Mouse (Mus musculus) cerebellum, adult (tissue): ENCODE data around the gene Hfm1.
A peak's percentile ranks its signal among the peaks of the same experiment; 100 is the strongest.

Experiments used
- ATAC-seq: cut with Nextera tagmentation; 2 replicates; pipeline ENCODE4 v1.9.2; 2017; ENCODE audit warnings: mild to moderate bottlenecking, moderate library complexity, mixed read lengths; ENCODE audit not compliant: insufficient number of reproducible peaks, low FRiP score, low TSS enrichment

Gene Hfm1

DNA sequence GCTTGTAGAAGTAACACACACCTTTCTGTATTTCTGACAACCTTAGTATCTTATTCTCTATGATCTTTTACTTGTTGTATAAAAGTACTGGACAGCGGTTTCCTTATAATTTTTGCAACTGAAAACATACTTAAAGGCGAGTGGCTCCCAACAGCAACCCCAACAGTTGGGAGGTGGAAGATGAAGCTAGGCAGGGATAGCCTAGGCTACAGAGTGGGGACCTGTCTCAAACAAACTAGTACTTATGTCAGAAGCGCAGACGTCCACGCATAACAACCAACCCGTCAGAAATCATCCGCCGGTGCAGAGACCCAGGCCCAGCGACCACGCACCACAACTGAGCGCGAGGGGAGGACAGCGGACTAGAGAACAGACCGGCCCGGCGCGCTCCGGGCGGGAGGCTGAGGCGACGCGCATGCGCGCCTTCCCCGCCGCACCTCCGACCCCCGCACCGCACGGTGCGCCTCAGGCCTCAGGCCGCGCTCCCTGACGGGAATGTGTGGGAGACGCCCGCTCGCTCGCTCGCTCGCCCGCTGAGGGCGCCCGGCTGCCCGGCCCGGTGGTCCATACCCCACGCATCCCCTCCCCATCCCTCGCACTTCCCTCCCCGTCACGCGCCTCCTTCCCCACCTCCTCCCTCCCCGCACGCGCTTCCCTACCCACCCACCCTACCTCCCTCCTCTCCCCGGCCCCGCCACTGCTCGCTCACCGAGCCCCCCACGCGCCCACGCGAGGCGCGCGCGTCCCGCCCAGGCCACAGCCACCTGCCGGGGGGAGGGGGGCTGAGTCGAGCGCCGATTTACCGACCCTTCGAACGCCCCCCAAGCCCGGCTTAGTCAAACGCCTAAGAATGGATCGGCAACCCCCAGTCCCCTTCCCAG is at the start of gene Hfm1:
Hfm1 (minus strand) TSS at position 834 of the 881 bp plus-strand sequence.
- peak; percentile 94 for ATAC-seq

DNA sequence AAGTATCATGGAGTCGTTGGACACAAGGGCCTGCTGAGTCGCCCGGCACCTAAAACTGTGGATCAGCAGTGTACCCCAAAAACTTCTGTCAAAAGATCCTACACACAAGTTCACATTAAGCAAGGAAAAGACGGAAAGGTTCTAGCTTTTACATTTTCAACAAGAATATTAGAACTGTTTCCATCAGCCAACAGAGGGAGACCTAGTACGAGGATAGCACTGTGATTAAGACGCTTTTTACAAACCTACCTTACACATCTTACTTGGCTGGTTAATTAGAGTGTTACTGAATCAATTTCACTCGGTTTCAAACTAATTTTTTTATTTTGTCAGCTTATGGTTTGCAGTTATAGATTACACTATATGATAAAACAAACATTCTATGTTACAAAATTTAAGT is 47.8 kb upstream of the Hfm1 start:
- no peak for ATAC-seq

DNA sequence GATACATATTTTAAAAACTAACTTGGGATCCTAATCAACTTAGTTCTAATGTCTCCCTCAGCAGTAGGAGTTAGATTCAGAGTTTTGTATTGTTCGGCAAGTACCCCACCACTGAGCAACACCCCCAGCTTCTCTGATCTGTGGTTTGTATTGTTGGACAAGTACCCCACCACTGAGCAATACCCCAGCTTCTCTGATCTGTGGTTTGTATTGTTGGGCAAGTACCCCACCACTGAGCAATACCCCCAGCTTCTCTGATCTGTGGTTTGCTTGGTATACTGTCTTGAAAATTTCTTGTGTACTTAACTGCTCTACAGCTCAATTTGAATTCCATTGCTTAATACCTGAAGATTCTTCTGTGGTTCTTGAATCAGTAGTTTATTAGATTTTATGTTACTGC is 41.5 kb upstream of the Hfm1 start:
- no peak for ATAC-seq

DNA sequence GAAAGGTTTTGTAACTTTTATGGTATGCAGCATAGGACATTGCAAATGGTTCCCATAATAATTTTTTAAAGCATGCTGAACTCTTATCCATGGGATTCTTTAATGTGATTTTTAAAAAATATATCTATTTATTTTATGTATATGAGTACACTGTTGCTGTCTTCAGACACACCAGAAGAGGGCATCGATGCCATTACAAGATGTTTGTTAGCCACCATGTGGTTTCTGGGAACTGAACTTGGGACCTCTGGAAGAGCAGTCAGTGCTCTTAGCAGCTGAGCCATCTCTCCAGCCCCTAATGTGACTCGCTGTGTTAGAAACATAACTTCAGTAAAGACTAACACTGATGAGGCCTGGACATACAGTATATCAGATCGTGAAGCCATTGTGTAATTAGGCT is 40.3 kb upstream of the Hfm1 start:
- no peak for ATAC-seq

DNA sequence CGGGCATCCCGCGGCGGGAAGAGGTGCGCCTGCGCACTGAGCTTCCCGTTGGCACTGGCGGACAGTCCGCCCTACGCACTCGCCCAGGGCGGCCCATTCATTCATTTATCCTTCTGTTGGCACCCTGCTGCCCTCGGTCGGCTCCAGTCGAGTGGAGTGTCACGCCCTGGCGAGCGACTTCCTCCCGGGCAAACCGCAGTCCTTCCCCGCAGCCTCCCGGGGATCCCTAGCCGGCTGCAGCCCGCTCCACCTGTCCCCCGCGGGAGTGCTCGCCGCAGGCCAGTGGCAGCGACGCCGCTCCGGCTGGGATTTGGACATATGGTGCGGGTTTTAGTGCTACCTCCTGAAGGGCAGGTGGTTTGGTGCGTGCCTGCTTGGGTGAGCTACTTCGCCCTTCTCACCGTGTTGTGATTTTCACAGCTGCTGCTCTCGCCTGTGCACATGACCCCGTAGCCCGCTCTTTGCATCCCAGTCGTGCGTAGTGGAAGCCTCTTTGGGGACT is 38.4 kb upstream of the Hfm1 start:
- peak; percentile 86 for ATAC-seq

DNA sequence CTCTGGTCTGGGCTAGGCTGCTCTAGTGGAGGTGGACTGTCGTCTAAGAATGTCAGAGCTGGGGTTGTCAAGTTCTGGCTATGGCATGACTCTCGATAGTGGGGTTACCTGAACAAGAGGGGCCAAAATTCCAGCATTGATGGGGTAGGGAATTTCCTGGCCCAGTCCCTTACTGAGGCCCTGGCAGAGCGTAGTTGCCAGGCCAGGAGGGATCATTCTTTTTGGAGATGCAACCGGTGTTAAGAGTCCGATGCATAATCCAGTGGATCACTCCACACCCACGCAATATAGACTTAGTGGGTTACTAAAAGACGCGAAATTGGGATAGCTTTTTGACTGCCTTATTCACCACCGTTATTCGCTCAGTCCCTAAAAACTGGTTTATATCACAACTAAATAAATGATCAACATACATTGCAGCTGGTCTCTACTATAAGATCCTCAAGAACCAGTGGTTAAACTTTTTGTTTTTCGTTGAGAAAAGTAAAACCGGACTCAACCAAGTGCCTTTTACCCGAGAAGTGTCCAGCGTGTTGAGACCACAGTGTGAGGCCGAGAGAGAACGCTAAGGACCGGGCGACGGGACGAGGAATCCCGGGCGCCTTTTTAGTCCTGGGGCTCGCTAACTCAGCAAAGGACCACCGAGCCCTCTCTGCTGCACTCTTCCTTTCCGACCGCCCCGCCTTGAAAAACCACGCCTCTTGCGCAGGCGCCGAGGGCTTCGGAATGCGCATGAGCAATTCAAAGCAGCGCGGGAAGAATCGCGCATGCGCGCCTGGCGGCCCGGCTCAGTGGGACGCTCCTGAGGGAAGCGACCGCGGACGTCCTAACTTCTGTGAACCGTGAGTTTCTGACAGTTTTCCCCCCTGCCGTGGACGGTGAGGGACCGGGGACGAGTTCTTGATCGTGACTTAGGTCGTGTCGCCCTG is 37.7 kb upstream of the Hfm1 start, which contains the start of gene Cdc7:
Cdc7 (plus strand) TSS at position 739 of the 929 bp plus-strand sequence.
- peak; percentile 81 for ATAC-seq

DNA sequence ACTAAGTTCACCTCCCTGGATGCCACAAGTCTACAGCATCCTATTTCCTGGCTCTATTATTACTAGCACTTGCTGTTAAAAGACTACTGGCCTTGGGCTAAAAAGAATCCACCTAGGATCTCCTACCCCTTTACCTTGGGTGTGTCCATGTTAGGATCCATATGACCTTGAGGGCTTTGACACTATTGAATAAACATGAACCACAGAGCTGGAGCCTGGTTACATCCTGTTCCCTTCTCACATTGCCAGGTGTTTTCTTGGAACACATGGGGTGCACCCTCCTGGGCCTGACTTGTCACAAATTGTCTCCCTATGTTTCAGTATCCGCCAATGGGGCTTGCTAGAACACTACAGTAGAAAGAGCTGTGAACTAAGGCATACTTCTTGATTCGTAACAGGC is 34.3 kb upstream of the Hfm1 start:
- ATAC-seq, result no peak

DNA sequence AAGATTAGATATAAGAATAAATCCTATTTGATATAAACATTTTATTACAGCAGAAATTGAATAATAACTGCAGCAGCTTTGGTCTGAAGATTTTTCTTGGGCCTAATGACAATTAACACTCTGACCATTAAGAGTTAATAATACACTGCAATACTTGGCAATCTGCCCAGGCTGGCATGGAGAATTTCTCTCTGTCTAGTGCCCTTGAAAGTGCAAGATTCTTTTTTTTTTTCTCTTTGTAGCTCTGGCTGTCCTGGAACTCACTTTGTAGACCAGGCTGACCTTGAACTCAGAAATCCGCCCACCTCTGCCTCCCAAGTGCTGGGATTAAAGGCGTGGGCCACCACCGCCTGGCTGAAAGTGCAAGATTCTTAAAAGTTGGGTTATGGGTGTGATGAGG is 32.9 kb upstream of the Hfm1 start:
- no peak for ATAC-seq

DNA sequence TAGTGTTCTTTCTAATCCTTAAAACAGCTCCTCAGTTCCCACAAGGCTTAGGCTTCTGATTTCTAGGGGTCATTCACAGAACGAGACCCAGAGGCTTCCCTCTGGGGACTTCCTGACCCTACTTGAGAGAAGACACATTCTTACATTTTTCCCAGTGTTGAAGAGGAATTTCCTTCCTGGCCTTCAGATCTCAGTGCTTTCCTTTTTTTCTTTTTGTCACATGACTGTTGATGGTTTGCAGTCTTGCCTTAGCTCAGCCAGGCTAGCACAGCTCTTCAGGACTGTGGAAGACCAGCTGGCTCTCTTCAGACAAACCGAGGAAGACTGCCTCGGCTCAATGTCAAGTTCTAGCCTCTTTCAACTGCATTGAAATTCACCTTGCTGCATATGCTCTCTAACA is 30.3 kb upstream of the Hfm1 start:
- no peak for ATAC-seq

DNA sequence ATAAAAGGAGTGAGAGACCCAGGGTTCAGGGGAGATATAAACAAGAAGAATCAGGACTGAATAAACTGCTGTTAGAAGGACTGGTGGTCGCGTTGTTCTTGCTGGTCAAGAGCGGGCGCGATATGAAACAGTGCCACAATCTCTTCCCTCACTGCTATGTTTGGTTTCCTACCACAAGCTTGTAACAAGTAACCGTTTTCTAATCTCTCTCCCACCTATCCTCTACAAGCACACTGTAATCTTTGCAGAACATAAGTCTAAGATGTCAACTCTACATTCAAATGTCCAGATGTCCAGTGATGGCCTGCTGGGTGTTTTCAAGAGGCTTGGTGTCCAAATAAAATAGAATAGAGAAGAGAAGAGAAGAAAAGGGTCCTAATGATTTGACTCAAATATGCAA is 22.6 kb upstream of the Hfm1 start:
- no peak for ATAC-seq

DNA sequence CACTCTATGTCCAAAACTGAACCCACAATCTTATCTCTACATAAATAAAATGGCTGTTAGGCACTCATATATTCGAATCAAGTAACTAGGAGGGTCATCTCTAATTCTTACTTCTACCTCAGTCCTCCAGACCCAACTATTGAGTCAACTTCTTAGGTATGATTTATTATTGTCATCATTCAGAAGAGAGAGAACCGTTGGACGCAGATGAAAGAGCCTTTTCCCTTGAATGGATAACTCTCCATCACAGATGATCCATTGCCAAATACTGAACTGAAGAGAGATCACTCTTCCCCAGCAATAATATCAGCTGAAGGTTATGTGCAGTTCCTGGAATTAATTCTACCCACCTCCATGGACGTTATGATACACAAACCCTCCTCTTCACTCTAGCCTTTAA is 20.2 kb upstream of the Hfm1 start:
- no peak for ATAC-seq

DNA sequence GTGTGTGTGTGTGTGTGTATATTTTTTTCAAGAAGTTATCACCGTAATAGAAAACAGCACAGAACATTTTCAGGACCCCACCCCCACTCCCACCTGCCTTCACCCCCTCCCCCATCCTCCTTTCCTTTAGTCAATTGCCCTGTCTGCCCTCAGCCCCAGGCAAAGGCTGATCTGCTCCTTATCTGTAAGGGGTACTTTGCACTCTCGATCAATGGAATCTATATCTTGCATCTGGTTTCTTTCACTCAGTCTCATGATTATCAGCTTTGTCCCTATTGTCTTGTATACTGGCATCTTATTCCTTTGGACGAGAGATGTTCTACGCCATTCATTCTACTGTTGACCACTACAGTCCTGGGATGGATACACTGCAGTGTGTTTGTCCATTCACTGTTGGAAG is 1.9 kb upstream of the Hfm1 start:
- ATAC-seq, result no peak

DNA sequence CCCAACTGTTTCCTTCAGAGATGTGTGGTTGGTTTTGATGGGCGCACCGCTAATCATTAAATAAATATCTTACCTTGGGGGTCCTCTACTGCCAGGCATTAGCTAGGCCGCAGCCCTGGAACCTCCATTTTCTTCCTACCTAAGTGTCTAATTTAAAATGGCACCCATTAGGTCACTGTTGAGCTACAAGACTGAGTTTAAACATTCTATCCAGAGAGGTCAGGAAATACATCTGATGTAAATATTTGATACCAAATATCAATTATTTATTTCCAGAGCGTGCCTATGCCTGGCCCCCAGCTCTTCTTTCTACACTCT is 207 bp upstream of the Hfm1 start:
- ATAC-seq, result no peak

DNA sequence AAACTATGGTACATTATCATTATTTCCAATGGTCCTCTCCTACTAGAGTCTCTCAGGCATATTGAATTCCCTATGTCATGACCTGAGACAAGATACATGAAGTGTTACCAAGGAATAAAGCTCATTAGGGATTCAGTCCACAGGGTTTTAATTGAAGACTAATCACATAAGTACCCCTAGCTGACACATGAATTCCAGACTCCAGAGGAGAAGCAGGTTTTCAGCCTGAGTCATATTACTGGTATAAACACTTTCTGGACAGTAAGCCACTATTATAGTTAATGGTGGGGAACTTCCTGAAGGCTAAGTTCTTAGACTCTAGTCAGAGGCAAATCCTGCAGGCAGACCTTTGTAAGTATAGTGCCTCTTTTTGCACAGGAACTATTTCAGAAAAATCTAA is 6.8 kb downstream of the Hfm1 start:
- no peak for ATAC-seq

DNA sequence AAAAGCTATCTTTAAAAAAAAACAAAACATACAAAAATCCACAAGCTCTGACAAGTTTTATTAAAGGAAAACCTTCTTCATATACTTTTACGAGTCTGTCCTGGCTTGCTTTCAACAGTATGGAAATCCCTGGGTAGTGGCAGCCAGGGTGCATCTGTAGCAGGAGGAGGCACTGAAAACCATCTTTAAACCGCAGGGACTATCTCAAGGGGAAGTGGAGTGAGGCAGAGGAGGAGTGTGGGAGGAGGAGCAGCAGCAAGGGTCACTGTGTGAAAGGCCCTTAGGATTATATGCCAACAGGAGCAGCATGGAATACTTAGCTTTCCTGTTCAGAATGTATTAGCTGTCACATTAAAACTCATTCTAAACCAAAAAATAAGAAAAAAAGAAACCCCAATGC is 29.2 kb downstream of the Hfm1 start:
- ATAC-seq, result no peak

DNA sequence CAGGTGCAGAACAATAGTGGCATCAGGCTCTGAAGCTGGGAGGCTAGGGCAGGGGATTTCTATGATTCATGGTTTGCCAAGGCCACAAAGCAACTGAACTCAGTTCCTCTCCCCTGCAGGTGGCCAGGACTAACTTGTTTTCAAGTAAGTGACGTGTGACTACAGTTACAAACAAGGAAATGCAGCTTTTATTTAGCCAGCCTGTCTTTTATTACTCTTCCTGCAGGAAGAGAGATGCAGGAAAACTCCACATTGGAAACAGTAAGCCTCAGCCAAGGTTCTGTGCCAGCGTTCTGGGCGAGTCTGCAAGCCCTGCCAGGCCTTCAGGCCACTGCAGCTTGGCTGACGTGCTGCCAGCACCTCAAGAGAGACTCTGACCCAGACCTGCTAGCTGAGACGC is 34.3 kb downstream of the Hfm1 start:
- peak; percentile 87 for ATAC-seq

DNA sequence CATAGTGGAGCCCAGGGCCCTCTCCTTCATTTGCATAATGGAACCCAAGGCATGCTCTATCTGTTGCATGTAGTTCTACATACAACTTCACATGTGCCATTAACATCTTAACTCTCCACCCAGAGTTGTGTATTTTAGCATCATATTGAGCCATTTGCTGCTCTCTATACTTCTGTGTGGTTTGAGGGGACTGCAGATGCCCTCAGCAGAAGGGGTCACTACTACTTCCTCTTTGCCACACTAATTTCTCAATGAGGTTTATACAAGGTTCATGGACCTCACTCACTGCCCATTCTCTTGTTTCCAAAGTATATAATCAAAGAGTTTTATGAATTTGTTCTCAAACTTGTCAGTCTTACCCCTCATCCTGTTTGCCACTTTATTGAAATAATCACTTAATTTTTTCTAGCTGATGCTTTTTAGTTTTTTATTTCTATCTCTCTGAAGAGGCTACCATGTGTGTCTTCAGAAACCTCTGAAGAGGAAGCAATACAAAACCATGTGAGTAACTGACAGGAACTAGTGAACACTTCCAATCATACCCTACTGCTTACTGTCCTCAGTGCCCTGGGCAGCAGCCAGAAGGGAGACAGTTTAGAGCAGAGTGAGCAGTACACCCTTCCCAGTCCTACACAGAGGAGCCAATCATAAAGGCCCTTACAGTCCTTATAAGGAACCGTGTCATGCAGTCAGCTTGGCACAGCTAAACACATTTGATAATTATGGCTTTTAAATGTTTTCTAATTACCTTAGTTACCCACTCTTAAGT is 38.6 kb downstream of the Hfm1 start:
- no peak for ATAC-seq

DNA sequence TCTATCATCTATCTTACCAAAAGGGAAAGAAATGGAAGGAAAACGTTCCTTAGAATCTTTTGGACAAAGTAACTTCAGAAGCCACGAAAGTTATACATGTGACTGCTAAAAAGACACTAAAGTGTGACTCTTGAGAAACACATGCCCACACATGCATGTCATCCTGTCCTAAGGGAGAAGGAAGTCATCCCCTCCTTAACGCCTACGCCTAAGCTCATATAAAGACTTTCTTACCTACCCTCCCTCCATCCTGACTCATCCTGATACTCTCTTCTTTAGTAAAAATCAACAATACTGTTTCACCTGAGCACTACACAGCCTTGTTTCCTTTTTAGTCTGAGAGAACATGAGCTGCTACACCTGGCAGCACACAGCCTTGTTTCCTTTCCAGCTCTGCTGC is 40.6 kb downstream of the Hfm1 start:
- no peak for ATAC-seq

DNA sequence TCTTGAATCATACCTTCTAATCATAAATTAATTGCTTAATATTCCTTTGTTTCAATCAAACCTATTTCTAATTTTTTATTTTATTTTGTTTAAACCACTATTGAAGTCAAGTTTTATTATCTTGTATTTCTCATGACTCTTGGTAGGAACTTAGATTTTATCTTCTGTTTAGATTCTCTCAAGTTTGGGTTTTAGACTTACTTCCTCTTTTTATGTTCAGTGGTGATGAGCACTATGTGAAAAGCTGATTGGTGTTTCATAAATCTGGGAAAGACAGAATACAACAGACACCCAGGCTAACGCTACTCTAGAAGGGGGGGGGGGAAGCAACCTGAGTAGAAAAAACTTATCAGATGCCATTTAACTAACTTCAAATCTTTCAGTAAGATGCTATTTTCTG is 49.7 kb downstream of the Hfm1 start:
- ATAC-seq, result no peak

DNA sequence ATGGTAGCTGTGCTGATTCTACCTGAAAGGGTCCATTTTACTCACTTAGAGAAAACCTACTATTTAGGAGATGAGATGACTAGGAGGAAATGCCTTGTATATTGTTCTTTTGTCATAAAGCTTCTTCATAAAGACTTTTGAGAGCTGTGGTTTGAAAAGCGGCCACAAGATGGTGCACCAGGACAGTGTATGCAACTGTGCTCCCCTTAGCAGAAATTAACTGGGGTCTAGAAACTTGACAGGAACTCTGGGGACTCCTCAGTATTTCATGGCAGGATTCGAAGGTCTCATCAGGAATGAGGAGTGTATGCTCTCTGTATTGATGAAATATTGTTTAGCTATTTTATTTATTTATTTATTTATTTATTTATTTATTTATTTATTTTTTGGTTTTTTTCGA is 65.7 kb downstream of the Hfm1 start:
- no peak for ATAC-seq

DNA sequence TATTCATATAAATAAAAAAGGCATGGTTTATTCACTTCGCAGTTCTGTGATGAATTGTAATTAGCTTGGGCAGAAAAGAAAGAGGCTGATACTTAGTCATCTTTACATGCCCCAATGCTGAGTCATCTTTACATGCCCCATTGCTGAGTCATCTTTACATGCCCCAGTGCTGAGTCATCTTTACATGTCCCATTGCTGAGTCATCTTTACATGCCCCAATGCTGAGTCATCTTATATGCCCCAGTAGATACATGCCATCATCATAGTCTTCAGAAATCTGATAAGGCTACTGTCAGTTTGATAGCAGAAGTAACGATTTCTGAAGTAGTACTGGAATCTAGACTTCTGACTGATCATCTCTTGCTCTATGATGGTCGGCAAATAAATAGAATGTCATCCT is 72.8 kb downstream of the Hfm1 start:
- no peak for ATAC-seq
